Mouse (Mus musculus) olfactory bulb, adult 2 months (tissue): ENCODE data around the gene Trpm2.

Experiments used
- CTCF ChIP-seq: fragments of 200-500 bp; IDR thresholded peaks from 2 replicates; pipeline ENCODE4 v1.5.1; 2012; ENCODE audit warnings: low read depth, mild to moderate bottlenecking, low read length, moderate library complexity; ENCODE audit not compliant: insufficient read depth
- POLR2A ChIP-seq: fragments of 200-500 bp; IDR thresholded peaks from 2 replicates; pipeline ENCODE4 v1.6.1; 2012; ENCODE audit warnings: mild to moderate bottlenecking, low read depth, low read length, moderate library complexity; ENCODE audit not compliant: insufficient read depth

DNA sequence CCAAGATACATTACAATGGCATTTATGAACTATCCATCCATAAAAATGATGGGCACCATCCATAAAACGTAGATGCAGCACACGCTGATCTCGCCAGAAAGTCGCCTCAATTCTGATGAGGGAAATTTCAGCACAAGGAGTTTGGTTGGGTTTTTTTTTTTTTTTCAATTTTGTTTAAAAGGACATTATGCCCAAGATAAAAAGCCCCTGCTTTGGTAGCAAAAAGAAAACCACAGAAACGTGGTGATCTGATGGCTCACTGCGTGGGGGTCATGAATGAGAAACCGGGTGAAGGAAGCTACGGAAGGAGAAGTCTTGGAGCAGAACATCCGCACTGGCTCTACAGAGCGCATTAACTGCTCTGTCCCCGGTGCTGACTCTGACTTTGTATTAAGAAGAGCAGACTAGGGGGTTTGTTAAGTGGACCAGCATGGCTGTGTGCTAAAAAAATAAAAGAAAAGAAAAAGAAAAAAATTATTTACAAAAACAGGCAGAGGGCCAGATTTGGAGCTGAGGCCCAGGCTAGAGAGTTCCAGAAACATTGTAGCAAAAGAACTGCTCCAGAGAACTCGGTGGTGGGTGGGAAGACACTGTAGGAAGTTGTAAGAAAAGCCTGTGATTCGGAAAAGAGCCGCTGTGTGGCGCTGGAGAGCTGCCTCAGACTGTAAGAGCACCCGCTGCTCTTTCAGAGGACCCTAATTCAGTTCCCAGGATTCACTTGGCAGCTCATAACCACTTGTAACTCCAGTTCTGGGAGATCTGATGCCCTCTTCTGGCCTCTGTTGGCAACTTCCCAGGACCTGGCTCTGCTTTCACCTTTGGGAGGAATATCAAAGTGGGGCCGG is 1.6 kb upstream of the Trpm2 start:
- TF ChIP-seq CTCF = 0 out of 2 replicates have a peak, but pooled peaks have one; percentile 11
- TF ChIP-seq POLR2A = no peak
